Comparison of ENCODE assay signal across 18 mouse cellular contexts in genomic region chr5:33687142-33687541, GRCm38 (mm10). TPM values are rescaled to one million over a fixed set of nuclear protein-coding genes. Genes with fewer than 3 reads are reported as not detected.
A peak's percentile ranks its signal among the peaks of the same experiment; 100 is the strongest.
DNase-seq lines count a peak whose midpoint lies in the region; ATAC-seq and TF ChIP-seq lines count a peak whose summit lies in the region.
"Had no signal": no experiment of that assay in that cellular context is flagged by ENCODE, and none has a peak within 500 bp of the region (broad histone marks: within the 10 kb centered on the region; RNA-seq: fewer than 3 reads in every experiment).

No protein-coding gene starts in this region.

- no peak overlapping the region for H3K27ac ChIP-seq in liver, embryonic 14.5 days
- H3K27ac ChIP-seq in liver, embryonic 11.5 days (ENCODE audit: low read depth, low read length): no peak overlapping the region
- no peak overlapping the region for H3K27ac ChIP-seq in liver, postnatal 0 days (ENCODE audit: low read depth)
- no peak overlapping the region for H3K27ac ChIP-seq in stomach, postnatal 0 days (replicated peaks)
- H3K27ac ChIP-seq: embryonic facial prominence, embryonic 10.5 days; heart, embryonic 13.5 days had no signal

- H3K36me3 ChIP-seq in liver, embryonic 14.5 days (replicated peaks; ENCODE audit: control insufficient read depth, insufficient read depth, low read depth): no peaks in the 10 kb centered on the region
- no peaks in the 10 kb centered on the region for H3K36me3 ChIP-seq in liver, embryonic 11.5 days (ENCODE audit: control insufficient read depth, insufficient read depth, low read length)
- no peaks in the 10 kb centered on the region for H3K36me3 ChIP-seq in liver, postnatal 0 days (replicated peaks; ENCODE audit: insufficient read depth, low read length)
- H3K36me3 ChIP-seq in stomach, postnatal 0 days (ENCODE audit: control insufficient read depth, insufficient read depth, low read length): no peaks in the 10 kb centered on the region
- H3K36me3 ChIP-seq: embryonic facial prominence, embryonic 10.5 days; heart, embryonic 13.5 days had no signal

- H3K9ac ChIP-seq in liver, embryonic 14.5 days (replicated peaks): no peak overlapping the region
- H3K9ac ChIP-seq in liver, embryonic 11.5 days (ENCODE audit: low read depth, low read length): no peak overlapping the region
- H3K9ac ChIP-seq in liver, postnatal 0 days (replicated peaks): no peak overlapping the region
- H3K9ac ChIP-seq in stomach, postnatal 0 days (ENCODE audit: low read length): no peak overlapping the region
- H3K9ac ChIP-seq: forebrain, embryonic 13.5 days; heart, embryonic 13.5 days had no signal

- no peaks in the 10 kb centered on the region for H3K27me3 ChIP-seq in liver, embryonic 14.5 days (ENCODE audit: control insufficient read depth, insufficient read depth, low read length)
- H3K27me3 ChIP-seq in liver, embryonic 11.5 days (replicated peaks; ENCODE audit: control insufficient read depth, insufficient read depth, low read length): no peaks in the 10 kb centered on the region
- no peaks in the 10 kb centered on the region for H3K27me3 ChIP-seq in liver, postnatal 0 days (ENCODE audit: insufficient read depth, low read length)
- H3K27me3 ChIP-seq in stomach, postnatal 0 days (ENCODE audit: control insufficient read depth, insufficient read depth, low read length): no peaks in the 10 kb centered on the region

- no peak for TF ChIP-seq CTCF in liver, embryonic 14.5 days (IDR thresholded peaks at IDR 0.05; ENCODE audit: low read depth)
- TF ChIP-seq CTCF in liver, postnatal 0 days (IDR thresholded peaks at IDR 0.05; ENCODE audit: low read depth): no peak
- peak; percentile 18; the same call in 1 of the 2 replicates for TF ChIP-seq CTCF in stomach, postnatal 0 days (IDR thresholded peaks at IDR 0.05; ENCODE audit: low read depth)

- H3K4me3 ChIP-seq in liver, embryonic 14.5 days (ENCODE audit: insufficient read depth in 1 of 2, low read depth in 2 of 2, low read length in 2 of 2): no peak overlapping the region
- H3K4me3 ChIP-seq in liver, embryonic 11.5 days (ENCODE audit: low read depth, low read length): no peak overlapping the region
- H3K4me3 ChIP-seq in liver, postnatal 0 days (ENCODE audit: low read depth, low read length): no peak overlapping the region
- H3K4me3 ChIP-seq in stomach, postnatal 0 days (ENCODE audit: low read depth, low read length): no peak overlapping the region
- H3K4me3 ChIP-seq: embryonic facial prominence, embryonic 10.5 days; forebrain, embryonic 13.5 days; gastrocnemius, adult 2 months; heart, embryonic 13.5 days had no signal

- no peak for TF ChIP-seq EP300 in liver, embryonic 14.5 days (IDR thresholded peaks at IDR 0.05; ENCODE audit: low read depth)
- no peak for TF ChIP-seq EP300 in liver, postnatal 0 days (IDR thresholded peaks at IDR 0.05; ENCODE audit: low read depth)
- no peak for TF ChIP-seq EP300 in stomach, postnatal 0 days (optimal IDR thresholded peaks at IDR 0.05)

- ATAC-seq in liver, embryonic 14.5 days (ENCODE audit: insufficient read depth): peak; percentile 36; the same call in 1 of the 2 replicates
- ATAC-seq in liver, embryonic 11.5 days (replicated peaks; ENCODE audit: low FRiP score): no peak
- ATAC-seq in liver, postnatal 0 days: peak; percentile 73; the same call in 1 of the 2 replicates
- no peak for ATAC-seq in stomach, postnatal 0 days (ENCODE audit: low FRiP score, low TSS enrichment)
- ATAC-seq: forebrain, embryonic 13.5 days had no signal

- peaks cover 0 to 21% of the 10 kb centered on the region in 2 experiments; a peak in 2 of 4 replicates for H3K4me1 ChIP-seq in liver, embryonic 14.5 days (replicated peaks; ENCODE audit: control insufficient read depth in 2 of 2, insufficient read depth in 2 of 2, low read length in 1 of 2)
- H3K4me1 ChIP-seq in liver, embryonic 11.5 days (replicated peaks; ENCODE audit: control insufficient read depth, insufficient read depth, low read length): peaks cover 15% of the 10 kb centered on the region
- H3K4me1 ChIP-seq in liver, postnatal 0 days (ENCODE audit: insufficient read depth): peaks cover 15% of the 10 kb centered on the region
- H3K4me1 ChIP-seq in stomach, postnatal 0 days (replicated peaks; ENCODE audit: control insufficient read depth, insufficient read depth): peaks cover 2% of the 10 kb centered on the region; the same call in 1 of the 2 replicates

- H3K4me2 ChIP-seq in liver, embryonic 14.5 days (ENCODE audit: low read depth): no peak overlapping the region
- H3K4me2 ChIP-seq in liver, embryonic 11.5 days: no peak overlapping the region
- no peak overlapping the region for H3K4me2 ChIP-seq in liver, postnatal 0 days (ENCODE audit: low read depth, low read length)
- no peak overlapping the region for H3K4me2 ChIP-seq in stomach, postnatal 0 days (replicated peaks; ENCODE audit: low read depth)
- H3K4me2 ChIP-seq: forebrain, embryonic 13.5 days; heart, embryonic 13.5 days had no signal

- 44% methylated on average over 4 of the region's 4 CpGs for WGBS in liver, embryonic 14.5 days (ENCODE audit: insufficient replicate concordance)
- WGBS in liver, embryonic 11.5 days: 79% methylated on average over 4 of the region's 4 CpGs
- WGBS in liver, postnatal 0 days (ENCODE audit: insufficient replicate concordance): 58% methylated on average over 4 of the region's 4 CpGs
- WGBS in stomach, postnatal 0 days: 67% methylated on average over 4 of the region's 4 CpGs

- peak; percentile 45 for DNase-seq in kidney, postnatal 10 days
- no peak for DNase-seq in kidney, adult 9 months
- peak in 1 of 3 experiments; percentile 22 for DNase-seq in liver, embryonic 14.5 days (ENCODE audit: low read depth in 3 of 3, low spot score in 3 of 3)
- DNase-seq in liver, embryonic 11.5 days (ENCODE audit: low spot score): no peak
- peak; percentile 42 for DNase-seq in liver, postnatal 0 days
- no peak for DNase-seq in stomach, postnatal 0 days (ENCODE audit: low spot score)
- no peak for DNase-seq in thymus, adult 18-20 months
- DNase-seq: adrenal gland, adult 2 months; adrenal gland, postnatal 36 days; cerebellum, adult 2 months; cerebellum, postnatal 10 days; gastrocnemius, adult 2 months; gastrocnemius, postnatal 36 days; heart, adult 11 months; heart, postnatal 36 days had no signal

- H3K9me3 ChIP-seq in liver, embryonic 14.5 days (ENCODE audit: control insufficient read depth, low read length): no peaks in the 10 kb centered on the region
- H3K9me3 ChIP-seq in liver, embryonic 11.5 days (ENCODE audit: control insufficient read depth, low read length): no peaks in the 10 kb centered on the region
- H3K9me3 ChIP-seq in liver, postnatal 0 days (ENCODE audit: low read length): no peaks in the 10 kb centered on the region
- H3K9me3 ChIP-seq in stomach, postnatal 0 days (ENCODE audit: control insufficient read depth, low read length): no peaks in the 10 kb centered on the region
- H3K9me3 ChIP-seq: embryonic facial prominence, embryonic 10.5 days; forebrain, embryonic 13.5 days; heart, embryonic 13.5 days had no signal

RNA-seq across cellular contexts. Expression of gene Tmem129, which starts 28.9 kb away (rescaled TPM):
- 17.4 and 17.7 TPM in 2 replicates for polyA plus RNA-seq in liver, embryonic 14.5 days (2012; rRNA removed)
- 19.4 and 22.1 TPM in 2 replicates for polyA plus RNA-seq in liver, embryonic 14.5 days (2014; fragmentation: Nextera tagmentation; extraction: Ambion mirVana)
- 35.7 and 38.0 TPM in 2 replicates for polyA plus RNA-seq in liver, embryonic 11.5 days (2014; fragmentation: Nextera tagmentation; extraction: Ambion mirVana)
- 15.8 and 16.5 TPM in 2 replicates for polyA plus RNA-seq in liver, postnatal 0 days (2015; fragmentation: Nextera tagmentation; extraction: Ambion mirVana)
- polyA plus RNA-seq in stomach, postnatal 0 days (2015; fragmentation: Nextera tagmentation; extraction: Ambion mirVana): 16.7 and 17.4 TPM in 2 replicates

RNA-seq across cellular contexts. Expression of gene Tacc3, which starts 29.2 kb away (rescaled TPM):
- 50.4 and 69.1 TPM in 2 replicates for polyA plus RNA-seq in liver, embryonic 14.5 days (2012; rRNA removed)
- 138 and 152 TPM in 2 replicates for polyA plus RNA-seq in liver, embryonic 14.5 days (2014; fragmentation: Nextera tagmentation; extraction: Ambion mirVana)
- 229 and 255 TPM in 2 replicates for polyA plus RNA-seq in liver, embryonic 11.5 days (2014; fragmentation: Nextera tagmentation; extraction: Ambion mirVana)
- polyA plus RNA-seq in liver, postnatal 0 days (2015; fragmentation: Nextera tagmentation; extraction: Ambion mirVana): 64.2 and 67.0 TPM in 2 replicates
- polyA plus RNA-seq in stomach, postnatal 0 days (2015; fragmentation: Nextera tagmentation; extraction: Ambion mirVana): 33.8 and 44.0 TPM in 2 replicates

RNA-seq across cellular contexts. Expression of gene Fgfr3, which starts 34.3 kb away (rescaled TPM):
- 3.9 and 4.5 TPM in 2 replicates for polyA plus RNA-seq in liver, embryonic 14.5 days (2012; rRNA removed)
- polyA plus RNA-seq in liver, embryonic 14.5 days (2014; fragmentation: Nextera tagmentation; extraction: Ambion mirVana): 1.2 and 1.8 TPM in 2 replicates
- 7.8 and 8.5 TPM in 2 replicates for polyA plus RNA-seq in liver, embryonic 11.5 days (2014; fragmentation: Nextera tagmentation; extraction: Ambion mirVana)
- polyA plus RNA-seq in liver, postnatal 0 days (2015; fragmentation: Nextera tagmentation; extraction: Ambion mirVana): 1.3 and 1.4 TPM in 2 replicates
- polyA plus RNA-seq in stomach, postnatal 0 days (2015; fragmentation: Nextera tagmentation; extraction: Ambion mirVana): 17.4 and 19.3 TPM in 2 replicates

RNA-seq across cellular contexts. Expression of gene Slbp, which starts 34.8 kb away (rescaled TPM):
- polyA plus RNA-seq in liver, embryonic 14.5 days (2012; rRNA removed): 97.1 and 155 TPM in 2 replicates
- 290 and 309 TPM in 2 replicates for polyA plus RNA-seq in liver, embryonic 14.5 days (2014; fragmentation: Nextera tagmentation; extraction: Ambion mirVana)
- 369 and 394 TPM in 2 replicates for polyA plus RNA-seq in liver, embryonic 11.5 days (2014; fragmentation: Nextera tagmentation; extraction: Ambion mirVana)
- 144 and 150 TPM in 2 replicates for polyA plus RNA-seq in liver, postnatal 0 days (2015; fragmentation: Nextera tagmentation; extraction: Ambion mirVana)
- 84.0 and 87.3 TPM in 2 replicates for polyA plus RNA-seq in stomach, postnatal 0 days (2015; fragmentation: Nextera tagmentation; extraction: Ambion mirVana)

RNA-seq across cellular contexts. Expression of gene Gm9903, which starts 57.4 kb away (rescaled TPM):
- 0.06 and 0.18 TPM in 2 replicates for polyA plus RNA-seq in liver, embryonic 14.5 days (2012; rRNA removed)
- not detected in 2 replicates for polyA plus RNA-seq in liver, embryonic 14.5 days (2014; fragmentation: Nextera tagmentation; extraction: Ambion mirVana)
- polyA plus RNA-seq in liver, embryonic 11.5 days (2014; fragmentation: Nextera tagmentation; extraction: Ambion mirVana): 0.22 and 0.27 TPM in 2 replicates
- 0.06 and 0.20 TPM in 2 replicates for polyA plus RNA-seq in liver, postnatal 0 days (2015; fragmentation: Nextera tagmentation; extraction: Ambion mirVana)
- polyA plus RNA-seq in stomach, postnatal 0 days (2015; fragmentation: Nextera tagmentation; extraction: Ambion mirVana): 0.25 and 0.42 TPM in 2 replicates

Comparison
In these comparisons a context has a peak if more than half of its experiments do, and no peak if none do; other contexts are left out.
1. DNase-seq: peak in kidney, postnatal 10 days (single experiment) and liver, postnatal 0 days (single experiment); none in kidney, adult 9 months (single experiment), liver, embryonic 11.5 days (single experiment), stomach, postnatal 0 days (single experiment) and thymus, adult 18-20 months (0 of 2).
2. ATAC-seq: peak in liver, embryonic 14.5 days (single experiment) and liver, postnatal 0 days (single experiment); none in liver, embryonic 11.5 days (single experiment) and stomach, postnatal 0 days (single experiment).